Mouse (Mus musculus): ENCODE results near the gene Fosl1. TPM values are rescaled to one million over a fixed set of nuclear protein-coding genes. Genes with fewer than 3 reads are reported as not detected.
A peak's percentile ranks its signal among the peaks of the same experiment; 100 is the strongest.
"Not testable (repeated sequence)": the region's sequence is repeated elsewhere in the genome, so short reads cannot be mapped to it uniquely, and the experiment has no call there.

Fosl1 gene
- polyA plus RNA-seq (2016; fragmentation: Nextera tagmentation; extraction: Ambion mirVana): 0.34 and 0.49 TPM in 2 replicates

DNA sequence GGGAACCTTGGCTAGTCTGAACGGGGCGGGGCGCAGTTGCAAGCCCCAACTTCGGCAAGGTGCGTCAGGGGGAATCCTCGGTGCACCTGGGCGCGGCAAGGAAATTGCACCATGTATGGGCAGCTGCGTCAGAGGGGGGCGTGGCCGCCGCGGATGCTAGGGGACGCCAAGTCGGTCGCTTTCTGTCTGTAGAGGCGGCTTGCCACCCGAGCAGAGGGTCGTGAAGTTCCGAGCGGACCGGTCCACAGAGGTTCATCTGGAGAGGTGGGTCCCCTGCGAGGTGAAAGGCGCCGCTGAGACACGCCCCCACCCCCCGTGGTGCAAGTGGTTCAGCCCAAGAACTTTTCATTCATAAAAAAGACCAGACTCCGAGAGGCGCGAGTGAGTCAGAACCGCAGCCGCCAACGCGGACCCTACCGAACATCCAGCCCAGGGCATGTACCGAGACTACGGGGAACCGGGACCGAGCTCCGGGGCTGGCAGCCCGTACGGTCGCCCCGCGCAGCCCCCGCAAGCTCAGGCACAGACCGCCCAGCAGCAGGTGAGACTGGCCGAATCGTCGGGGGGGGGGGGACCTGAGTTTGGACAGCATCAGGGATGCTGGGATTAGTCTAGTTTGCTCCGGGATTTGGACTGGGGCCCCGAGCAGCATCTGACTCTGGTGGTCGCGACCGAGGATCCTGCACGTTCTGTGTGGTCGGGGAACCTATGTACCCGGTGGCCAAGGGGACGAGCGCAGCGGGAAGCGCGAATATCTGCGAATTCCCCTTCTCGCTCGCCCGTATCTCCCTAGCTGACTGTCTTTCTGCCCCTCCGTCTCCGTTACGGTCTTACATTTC is at the start of gene Fosl1:
Gene Fosl1 (plus strand): TSS at position 33 of the 839 bp plus-strand sequence.
- Histone ChIP-seq H3K4me1 (peaks cover 19% of the 10 kb centered on the region), H3K36me3 (no peaks in the 10 kb centered on the region), H3K4me3 (peak within 1 kb of the TSS; percentile 69), H3K27ac (peak within 1 kb of the TSS; percentile 22; the same call in 1 of the 2 replicates), H3K9me3 (no peaks in the 10 kb centered on the region), H3K27me3 (ENCODE audit: insufficient read depth, poor library complexity, severe bottlenecking) (peaks cover 81% of the 10 kb centered on the region)
- WGBS: 1% methylated on average over 70 of the region's 70 CpGs
- DNase-seq (ENCODE audit: low spot score): no peak

GRCm38 (mm10) chr19:5401073-5401472 is 46.3 kb upstream of the Fosl1 start:
- not testable (repeated sequence) for H3K27me3 ChIP-seq (ENCODE audit: insufficient read depth, poor library complexity, severe bottlenecking); H3K36me3 ChIP-seq; H3K9me3 ChIP-seq; H3K4me3 ChIP-seq
- 65% methylated on average over 4 of the region's 4 CpGs for WGBS
- Histone ChIP-seq H3K4me1 (peaks cover 16% of the 10 kb centered on the region), H3K27ac (peak overlapping the region; percentile 67)
- peak; percentile 78 for DNase-seq (ENCODE audit: low spot score)

DNA sequence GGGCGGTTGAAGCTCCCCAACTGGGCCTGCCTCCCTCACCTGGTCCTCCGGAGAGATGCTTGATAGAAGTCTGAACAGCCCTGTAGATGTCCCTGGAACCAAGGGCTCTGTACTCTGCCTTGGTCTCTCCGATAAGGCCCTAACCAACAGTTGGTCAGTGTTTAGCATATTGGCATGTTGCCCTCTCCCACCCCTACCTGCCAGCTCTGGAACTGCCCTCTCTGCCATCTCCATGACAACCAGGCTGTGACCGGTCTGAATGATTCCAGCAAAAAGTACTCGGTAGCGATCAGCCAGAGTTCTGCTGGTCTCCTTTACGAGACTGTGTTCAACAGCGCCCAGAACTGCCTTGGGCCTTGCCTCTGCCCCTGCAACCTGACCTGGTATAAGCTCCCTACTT is 45.1 kb upstream of the Fosl1 start, which contains the start of gene Tsga10ip:
Gene Tsga10ip (minus strand): TSS at position 234 of the 400 bp plus-strand sequence.
- no peak within 1 kb of the TSS for H3K27ac ChIP-seq
- H3K4me3 ChIP-seq: no peak within 1 kb of the TSS
- H3K9me3 ChIP-seq: no peaks in the 10 kb centered on the region
- H3K36me3 ChIP-seq: no peaks in the 10 kb centered on the region
- no peaks in the 10 kb centered on the region for H3K27me3 ChIP-seq (ENCODE audit: insufficient read depth, poor library complexity, severe bottlenecking)
- H3K4me1 ChIP-seq: peaks cover 20% of the 10 kb centered on the region
- DNase-seq (ENCODE audit: low spot score): no peak
- 78% methylated on average over 8 of the region's 8 CpGs for WGBS

DNA sequence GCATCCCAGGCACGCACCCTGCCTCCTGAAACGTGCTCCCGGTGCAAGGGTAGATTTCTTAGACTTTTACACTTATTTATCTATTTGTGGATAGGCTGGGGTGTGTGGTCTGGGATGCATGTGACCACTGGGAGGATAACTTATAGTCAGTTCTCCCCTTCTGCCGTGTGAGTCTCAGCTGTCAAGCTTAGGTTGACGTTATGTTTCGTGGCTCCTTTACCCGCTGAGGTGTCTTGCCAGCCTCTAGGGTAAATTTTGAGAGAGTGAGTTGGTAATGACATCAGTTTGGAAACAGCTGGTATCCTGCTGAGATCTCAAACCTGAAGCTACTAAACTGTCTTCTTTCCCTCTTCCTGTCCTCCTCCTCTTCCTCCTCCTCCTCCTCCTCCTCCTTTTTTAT is 41.4 kb upstream of the Fosl1 start:
- no peaks in the 10 kb centered on the region for H3K27me3 ChIP-seq (ENCODE audit: insufficient read depth, poor library complexity, severe bottlenecking)
- 23% methylated on average over 7 of the region's 7 CpGs for WGBS
- H3K9me3 ChIP-seq: no peaks in the 10 kb centered on the region
- peaks cover 26% of the 10 kb centered on the region for H3K4me1 ChIP-seq
- peak overlapping the region; percentile 80; the same call in 1 of the 2 replicates for H3K27ac ChIP-seq
- 0 out of 2 replicates have a peak, but pooled peaks cover 4% of the 10 kb centered on the region for H3K36me3 ChIP-seq
- DNase-seq (ENCODE audit: low spot score): no peak
- peak overlapping the region; percentile 57 for H3K4me3 ChIP-seq

DNA sequence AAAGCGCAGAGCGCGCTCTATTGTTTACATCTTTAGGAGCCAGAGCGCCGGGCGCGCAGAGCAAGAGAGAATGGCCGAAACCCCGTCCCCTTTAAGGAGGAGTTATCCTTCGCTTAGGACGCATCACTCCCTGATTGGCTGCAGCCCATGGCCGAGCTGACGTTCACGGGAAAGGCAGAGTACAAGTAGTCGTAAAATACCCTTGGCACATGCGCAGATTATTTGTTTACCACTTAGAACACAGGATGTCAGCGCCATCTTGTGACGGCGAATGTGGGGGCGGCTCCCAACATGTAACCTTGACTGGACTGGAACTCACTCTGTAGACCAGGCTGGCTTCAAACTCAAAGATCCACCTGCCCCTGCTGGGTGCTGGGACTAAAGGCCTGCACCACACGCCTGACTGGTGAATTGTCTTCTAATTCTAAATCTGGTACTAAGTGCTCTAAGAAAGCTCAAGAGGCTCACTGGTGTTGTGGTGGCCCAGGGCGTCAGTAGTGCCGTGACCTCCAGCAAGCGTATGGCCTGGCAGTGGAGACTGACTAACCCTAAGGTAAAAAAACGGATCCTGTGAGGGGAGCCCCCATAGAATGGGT is 40.7 kb upstream of the Fosl1 start:
- not testable (repeated sequence) for H3K27me3 ChIP-seq (ENCODE audit: insufficient read depth, poor library complexity, severe bottlenecking); H3K9me3 ChIP-seq; H3K36me3 ChIP-seq
- Histone ChIP-seq H3K4me1 (peaks cover 28% of the 10 kb centered on the region), H3K27ac (peak overlapping the region; percentile 94), H3K4me3 (peak overlapping the region; percentile 71)
- 22% methylated on average over 25 of the region's 25 CpGs for WGBS
- peak; percentile 87 for DNase-seq (ENCODE audit: low spot score)

GRCm38 (mm10) chr19:5407133-5407532 is 40.2 kb upstream of the Fosl1 start:
- Histone ChIP-seq H3K27me3 (ENCODE audit: insufficient read depth, poor library complexity, severe bottlenecking) (no peaks in the 10 kb centered on the region), H3K4me3 (peak overlapping the region; percentile 71), H3K27ac (peak overlapping the region; percentile 94), H3K4me1 (peaks cover 32% of the 10 kb centered on the region), H3K36me3 (0 out of 2 replicates have a peak, but pooled peaks cover 4% of the 10 kb centered on the region), H3K9me3 (no peaks in the 10 kb centered on the region)
- DNase-seq (ENCODE audit: low spot score): peak; percentile 85
- 16% methylated on average over 7 of the region's 7 CpGs for WGBS

DNA sequence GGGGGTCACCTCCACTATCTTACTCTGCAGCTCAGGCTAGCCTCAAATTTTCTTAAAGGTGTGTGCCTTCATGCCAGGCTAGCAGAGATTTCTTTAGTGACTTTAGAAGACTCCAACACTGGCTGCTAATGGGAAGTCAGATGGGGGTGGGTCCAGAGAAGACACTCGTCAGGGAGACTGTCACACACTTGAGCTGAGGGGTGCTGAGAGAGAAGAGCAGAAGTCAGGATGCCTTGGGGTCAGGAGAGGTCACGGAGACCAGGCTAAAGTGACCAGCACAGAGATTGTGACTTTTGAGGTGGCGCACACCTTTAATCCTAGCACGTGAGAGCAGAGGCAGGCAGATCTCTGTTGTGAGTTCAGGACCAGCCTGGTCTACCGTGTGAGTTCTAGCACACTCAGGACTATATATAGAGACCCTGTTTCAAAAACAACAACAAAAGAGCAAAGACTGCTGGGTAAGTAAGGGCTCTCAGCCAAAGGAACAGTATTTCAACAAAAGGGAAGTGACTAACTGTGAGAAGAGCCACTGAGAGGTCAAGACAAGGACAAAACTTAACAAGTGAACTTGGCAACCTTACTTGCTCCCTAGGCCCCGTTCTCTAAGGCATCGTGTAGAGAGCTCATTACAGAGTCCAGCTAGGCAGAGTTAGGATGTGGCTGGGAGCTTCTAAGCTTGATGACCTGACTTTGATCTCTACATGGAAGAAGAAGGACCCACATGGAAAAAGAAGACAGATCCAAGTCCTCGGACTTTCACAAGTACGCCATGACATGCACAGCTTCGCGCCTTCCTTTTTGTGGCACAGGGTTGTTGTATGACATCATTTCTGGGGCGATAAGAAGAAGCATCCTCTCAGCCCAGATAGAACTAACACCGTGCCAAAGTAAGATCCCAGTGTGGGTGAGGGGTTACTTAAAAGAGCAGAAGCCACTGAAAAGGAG is 39.0 kb upstream of the Fosl1 start:
- Histone ChIP-seq H3K36me3 (0 out of 2 replicates have a peak, but pooled peaks cover 4% of the 10 kb centered on the region), H3K4me3 (peak overlapping the region; percentile 71; the same call in 1 of the 2 replicates), H3K27me3 (ENCODE audit: insufficient read depth, poor library complexity, severe bottlenecking) (no peaks in the 10 kb centered on the region), H3K4me1 (peaks cover 32% of the 10 kb centered on the region), H3K27ac (no peak overlapping the region; the same call in 1 of the 2 replicates), H3K9me3 (no peaks in the 10 kb centered on the region)
- 83% methylated on average over 13 of the region's 13 CpGs for whole genome bisulfite sequencing
- no peak for DNase-seq (ENCODE audit: low spot score)

- peaks cover 32% of the 10 kb centered on the region for H3K4me1 ChIP-seq
- H3K9me3 ChIP-seq: no peaks in the 10 kb centered on the region
- H3K36me3 ChIP-seq: 0 out of 2 replicates have a peak, but pooled peaks cover 4% of the 10 kb centered on the region
- H3K4me3 ChIP-seq: no peak overlapping the region
- no peak overlapping the region for H3K27ac ChIP-seq
- H3K27me3 ChIP-seq (ENCODE audit: insufficient read depth, poor library complexity, severe bottlenecking): no peaks in the 10 kb centered on the region
- DNase-seq (ENCODE audit: low spot score): no peak
- WGBS: 76% methylated on average over 5 of the region's 5 CpGs
Observed at GRCm38 (mm10) chr19:5409068-5409467, 38.3 kb upstream of the Fosl1 start.

GRCm38 (mm10) chr19:5410641-5411040 is 36.7 kb upstream of the Fosl1 start:
- peaks cover 35% of the 10 kb centered on the region for H3K4me1 ChIP-seq
- 77% methylated on average over 5 of the region's 5 CpGs for WGBS
- 0 out of 2 replicates have a peak, but pooled peaks cover 4% of the 10 kb centered on the region for H3K36me3 ChIP-seq
- H3K27me3 ChIP-seq (ENCODE audit: insufficient read depth, poor library complexity, severe bottlenecking): no peaks in the 10 kb centered on the region
- H3K9me3 ChIP-seq: no peaks in the 10 kb centered on the region
- no peak overlapping the region for H3K4me3 ChIP-seq
- no peak overlapping the region for H3K27ac ChIP-seq
- no peak for DNase-seq (ENCODE audit: low spot score)

- no peak overlapping the region for H3K4me3 ChIP-seq
- H3K4me1 ChIP-seq: peaks cover 30% of the 10 kb centered on the region
- DNase-seq (ENCODE audit: low spot score): no peak
- no peak overlapping the region for H3K27ac ChIP-seq
- H3K36me3 ChIP-seq: 0 out of 2 replicates have a peak, but pooled peaks cover 4% of the 10 kb centered on the region
- no peaks in the 10 kb centered on the region for H3K27me3 ChIP-seq (ENCODE audit: insufficient read depth, poor library complexity, severe bottlenecking)
- H3K9me3 ChIP-seq: no peaks in the 10 kb centered on the region
- WGBS: 73% methylated on average over 5 of the region's 5 CpGs
Observed at GRCm38 (mm10) chr19:5411961-5412360, 35.4 kb upstream of the Fosl1 start.

- WGBS: 73% methylated on average over 4 of the region's 4 CpGs
- H3K9me3 ChIP-seq: no peaks in the 10 kb centered on the region
- H3K27ac ChIP-seq: no peak overlapping the region
- DNase-seq (ENCODE audit: low spot score): no peak
- H3K4me1 ChIP-seq: peaks cover 11% of the 10 kb centered on the region; the same call in 1 of the 2 replicates
- peaks cover 11% of the 10 kb centered on the region; the same call in 1 of the 2 replicates for H3K36me3 ChIP-seq
- H3K4me3 ChIP-seq: no peak overlapping the region
- H3K27me3 ChIP-seq (ENCODE audit: insufficient read depth, poor library complexity, severe bottlenecking): no peaks in the 10 kb centered on the region
Observed at GRCm38 (mm10) chr19:5413840-5414239, 33.5 kb upstream of the Fosl1 start.

- no peaks in the 10 kb centered on the region for H3K9me3 ChIP-seq
- no peaks in the 10 kb centered on the region for H3K27me3 ChIP-seq (ENCODE audit: insufficient read depth, poor library complexity, severe bottlenecking)
- H3K4me3 ChIP-seq: no peak overlapping the region
- peaks cover 9% of the 10 kb centered on the region; the same call in 1 of the 2 replicates for H3K36me3 ChIP-seq
- peaks cover 11% of the 10 kb centered on the region; the same call in 1 of the 2 replicates for H3K4me1 ChIP-seq
- no peak overlapping the region for H3K27ac ChIP-seq
- 60% methylated on average over 2 of the region's 2 CpGs for WGBS
- DNase-seq (ENCODE audit: low spot score): no peak
Observed at GRCm38 (mm10) chr19:5414534-5414957, 32.8 kb upstream of the Fosl1 start.
